Mouse (Mus musculus): Measurements from ENCODE around the gene Csf3. TPM values are rescaled to one million over a fixed set of nuclear protein-coding genes. Genes with fewer than 3 reads are reported as not detected.

The Csf3 gene
- total RNA-seq, 2 experiments from 2014 or later, result not detected

DNA sequence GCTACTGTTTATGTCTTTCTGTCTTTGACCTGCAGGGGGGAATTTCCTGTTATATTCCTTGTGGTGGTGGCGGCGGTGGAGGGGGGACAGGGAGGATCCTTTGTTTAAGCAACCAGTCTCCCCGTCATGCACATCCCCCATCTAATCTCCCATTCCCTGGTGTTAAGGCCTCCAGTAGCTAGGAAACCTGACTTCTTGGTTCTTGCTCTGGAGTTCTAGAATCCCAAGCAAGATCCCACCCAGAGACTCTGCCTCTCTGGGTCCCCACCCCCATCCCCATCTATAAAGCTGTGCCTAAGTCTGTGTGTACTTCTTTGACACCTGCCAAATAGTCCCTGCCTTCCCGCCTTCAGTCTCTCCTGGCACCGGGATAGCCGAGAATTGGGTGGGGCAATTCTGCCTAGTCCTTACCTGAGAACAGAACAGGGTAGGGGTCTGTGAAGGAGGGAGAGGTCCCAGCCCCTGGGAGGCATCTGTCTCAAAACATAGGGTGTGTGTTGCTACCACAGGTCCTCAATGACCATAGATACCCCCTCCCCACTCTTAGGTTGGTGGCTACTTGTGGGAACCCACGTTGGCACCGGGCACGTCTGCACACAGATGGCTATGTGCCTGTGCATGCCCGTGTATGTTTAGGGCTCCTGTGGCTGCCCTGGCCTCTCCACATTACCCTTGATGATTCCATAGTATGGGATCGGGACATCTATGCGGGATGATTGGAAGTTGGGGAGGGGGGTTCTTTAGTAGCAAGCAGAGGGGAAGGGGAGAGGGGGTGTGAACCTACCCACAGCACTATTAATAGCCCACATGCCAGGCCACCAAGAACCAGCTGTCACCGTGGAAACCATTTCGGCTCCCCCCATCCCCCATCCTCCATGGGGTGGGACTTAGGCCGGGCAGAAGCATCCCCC, 47.7 kb downstream of the Csf3 start:
- DNase-seq, result no peak

DNA sequence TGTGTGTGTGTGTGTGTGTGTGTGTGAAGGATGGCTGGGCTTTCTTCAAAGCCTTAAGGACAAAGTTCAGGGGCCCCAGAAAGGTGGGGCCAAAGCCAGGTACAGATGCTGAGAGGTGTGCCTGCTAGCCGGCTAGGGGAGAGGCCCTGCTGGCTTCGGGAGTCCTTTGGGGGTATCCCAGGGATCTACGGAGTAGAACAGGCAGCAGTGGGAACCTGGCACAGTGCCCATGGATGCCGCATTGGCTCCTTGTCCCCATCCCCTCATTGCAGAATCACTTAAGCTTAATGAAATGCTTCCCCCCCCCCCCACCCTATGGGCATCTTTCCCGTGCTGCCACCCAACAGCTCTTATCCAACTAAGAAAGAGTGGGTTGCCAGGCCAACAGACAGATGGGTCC, 48.7 kb downstream of the Csf3 start:
- no peak for DNase-seq

DNA sequence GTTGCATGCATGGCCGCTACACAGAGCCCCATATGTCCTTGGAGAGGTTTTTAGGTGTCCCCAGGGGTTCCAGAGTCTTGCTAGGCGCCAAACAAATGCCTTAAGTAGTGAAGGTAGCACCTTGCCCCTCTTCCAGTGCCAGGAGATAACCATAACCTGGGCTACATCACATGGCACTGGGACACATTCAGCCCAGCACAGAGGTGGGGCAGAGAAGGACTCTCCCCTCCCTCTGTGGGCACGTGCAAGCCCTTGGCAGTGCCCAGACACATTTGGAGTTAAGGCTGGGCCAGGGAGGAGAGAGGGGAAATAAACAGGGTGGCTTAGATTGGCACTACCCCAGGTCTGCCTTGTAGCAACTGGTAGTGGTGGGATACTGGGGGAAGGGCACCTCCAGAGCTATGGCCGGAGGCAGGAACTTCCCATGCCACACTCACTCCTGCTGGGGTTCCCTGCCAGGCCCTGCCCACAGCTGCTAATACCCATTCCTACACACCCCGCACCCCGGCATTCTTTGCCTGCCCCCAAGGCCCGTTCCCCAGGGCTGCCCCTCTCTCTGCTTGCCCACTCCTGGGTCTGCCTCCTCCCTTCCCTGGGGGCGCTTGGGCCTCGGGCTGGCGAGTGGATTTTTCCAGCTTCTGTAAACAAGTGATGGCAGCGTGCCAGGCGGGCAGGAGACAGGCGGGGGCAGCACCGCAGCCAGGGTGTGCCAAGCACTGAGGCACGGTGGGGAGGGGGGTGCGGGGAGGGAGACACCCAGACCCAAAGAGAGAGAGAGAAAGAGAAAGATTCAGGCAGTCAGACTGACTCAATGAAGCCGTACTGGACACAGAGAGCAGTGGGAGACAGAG, 49.5 kb downstream of the Csf3 start:
- DNase-seq, result peak; percentile 85 to 86

DNA sequence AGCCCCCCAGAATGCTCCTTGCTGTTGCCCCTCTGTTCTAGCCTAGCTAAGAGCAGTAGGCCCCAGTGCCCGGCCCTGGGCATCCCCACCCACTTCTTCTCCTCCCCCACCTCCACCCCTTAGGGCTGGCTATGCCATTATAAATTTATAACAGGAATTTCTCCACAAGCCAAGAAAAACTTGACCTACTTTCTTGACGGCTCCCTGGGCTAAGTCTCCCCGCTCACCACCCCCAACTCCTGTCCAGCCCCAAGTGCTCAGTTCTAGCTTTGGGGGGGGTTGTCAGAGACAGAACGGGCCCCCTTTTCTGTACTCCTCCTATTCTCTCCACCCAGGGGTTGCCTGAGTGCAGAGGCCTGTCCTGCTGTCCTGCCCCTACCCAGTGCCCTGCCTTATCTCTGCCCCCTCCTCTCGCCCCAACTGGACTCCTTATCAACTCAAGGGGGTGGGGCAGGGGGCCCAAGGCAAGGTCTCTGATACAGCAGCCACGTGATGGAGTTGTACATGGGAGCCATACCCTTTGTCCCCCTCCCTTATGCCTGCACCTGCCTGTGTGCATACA, 50.2 kb downstream of the Csf3 start:
- no peak for DNase-seq

DNA sequence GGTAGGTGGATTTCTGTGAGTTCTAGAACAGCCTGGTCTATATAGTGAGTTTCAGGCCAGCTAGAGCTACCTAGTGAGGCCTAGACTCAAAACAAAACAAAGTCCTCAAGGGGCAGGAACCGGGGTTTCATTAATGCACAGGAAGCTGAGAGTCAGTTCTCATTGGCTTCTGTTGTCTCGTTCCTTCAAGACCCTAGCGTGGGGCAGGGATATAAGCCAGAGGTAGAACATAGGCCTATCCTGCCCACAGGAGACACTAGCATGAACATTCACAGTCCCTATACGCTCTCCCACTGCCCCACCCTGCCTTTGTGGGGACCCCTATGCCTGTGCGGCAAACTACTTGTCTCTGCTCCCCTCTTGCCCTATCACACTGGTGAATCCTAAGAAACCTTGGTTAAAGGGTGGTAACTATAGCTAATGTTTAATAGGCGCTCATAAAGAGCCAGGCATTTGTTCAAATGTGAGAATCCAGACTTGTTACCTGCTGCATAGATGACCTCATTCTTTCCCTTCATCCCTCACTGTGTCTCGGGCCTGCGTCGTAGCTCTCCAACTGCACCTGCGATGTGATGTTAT, 51.6 kb downstream of the Csf3 start:
- DNase-seq, result no peak

Other genes starting within 250 kb of the Csf3 start
- not detected for gene Ikzf3, start 155.2 kb upstream of the Csf3 start, total RNA-seq (2021)
- not detected for gene Zpbp2, start 150.2 kb upstream of the Csf3 start, total RNA-seq (2021)
- gene Ormdl3, start 113.9 kb upstream of the Csf3 start, total RNA-seq (2021), result 10 to 100 TPM; 55.7 to 61.4 TPM
- not detected for gene Lrrc3c, start 103.0 kb upstream of the Csf3 start, total RNA-seq (2021)
- 10 to 100 TPM; 12.8 to 16.2 TPM for gene Gm12355, start 75.6 kb upstream of the Csf3 start, total RNA-seq (2021)
- gene Gsdma3, start 74.9 kb upstream of the Csf3 start, total RNA-seq (2021), result under 1 TPM in 1 of 2 experiments, not detected in 1; 0.25 TPM
- not detected for gene Gsdma2, start 54.5 kb upstream of the Csf3 start, total RNA-seq (2021)
- not detected for gene Gsdma, start 36.9 kb upstream of the Csf3 start, total RNA-seq (2021)
- 100 to 1,000 TPM; 125 to 126 TPM for gene Psmd3, start 18.7 kb upstream of the Csf3 start, total RNA-seq (2021)
- gene Med24, start 28.2 kb downstream of the Csf3 start, total RNA-seq (2021), result 100 to 1,000 TPM; 127 to 140 TPM
- 100 to 1,000 TPM; 956 to 985 TPM for gene Thra, start 39.4 kb downstream of the Csf3 start, total RNA-seq (2021)
- gene Nr1d1, start 74.1 kb downstream of the Csf3 start, total RNA-seq (2021), result 10 to 100 TPM; 59.1 to 78.4 TPM
- gene Msl1, start 94.3 kb downstream of the Csf3 start, total RNA-seq (2021), result 100 to 1,000 TPM; 185 to 187 TPM
- 10 to 100 TPM; 52.2 to 61.2 TPM for gene Casc3, start 103.6 kb downstream of the Csf3 start, total RNA-seq (2021)
- 100 to 1,000 TPM; 204 to 218 TPM for gene Rapgefl1, start 135.5 kb downstream of the Csf3 start, total RNA-seq (2021)
- 10 to 100 TPM; 67.3 to 72.9 TPM for gene Wipf2, start 162.4 kb downstream of the Csf3 start, total RNA-seq (2021)
- gene Cdc6, start 206.5 kb downstream of the Csf3 start, total RNA-seq (2021), result under 1 TPM; 0.50 to 0.88 TPM
- 10 to 100 TPM; 18.5 to 18.7 TPM for gene Rara, start 226.6 kb downstream of the Csf3 start, total RNA-seq (2021)